Mouse (Mus musculus) embryonic facial prominence, embryonic 15.5 days (tissue): ENCODE measurements around the gene Gm525. TPM values are rescaled to one million over a fixed set of nuclear protein-coding genes. Genes with fewer than 3 reads are reported as not detected.

Experiments used
- ATAC-seq: fragments of 200-750 bp; cut with Nextera tagmentation; 2 replicates; pipeline ENCODE4 v1.8.0; 2017; ENCODE audit warnings: low read depth, moderate TSS enrichment; ENCODE audit not compliant: insufficient number of reproducible peaks, low FRiP score, low TSS enrichment
- H3K27ac ChIP-seq: fragments of 300-500 bp; sonication (generic); replicated peaks from 2 replicates; pipeline ENCODE4 v1.5.1; 2015; ENCODE audit warnings: mild to moderate bottlenecking, inconsistent platforms
- H3K27me3 ChIP-seq: fragments of 300-500 bp; sonication (generic); 2 replicates; pipeline ENCODE4 v1.6.1; 2015; ENCODE audit warnings: inconsistent platforms
- H3K36me3 ChIP-seq: fragments of 300-500 bp; sonication (generic); 2 replicates; pipeline ENCODE4 v1.6.1; 2015; ENCODE audit warnings: mild to moderate bottlenecking, inconsistent platforms
- H3K4me1 ChIP-seq: fragments of 300-500 bp; sonication (generic); 2 replicates; pipeline ENCODE4 v1.6.1; 2015; ENCODE audit warnings: inconsistent platforms
- H3K4me2 ChIP-seq: fragments of 300-500 bp; sonication (generic); replicated peaks from 2 replicates; pipeline ENCODE4 v1.6.1; 2015; ENCODE audit warnings: mild to moderate bottlenecking, inconsistent platforms
- H3K4me3 ChIP-seq: fragments of 300-500 bp; sonication (generic); replicated peaks from 2 replicates; pipeline ENCODE4 v1.5.1; 2015; ENCODE audit warnings: mild to moderate bottlenecking, inconsistent platforms
- H3K9ac ChIP-seq: fragments of 300-500 bp; sonication (generic); 2 replicates; pipeline ENCODE4 v1.6.1; 2015; ENCODE audit warnings: inconsistent platforms
- H3K9me3 ChIP-seq: fragments of 300-500 bp; sonication (generic); replicated peaks from 2 replicates; pipeline ENCODE4 v1.6.1; 2016; ENCODE audit warnings: inconsistent platforms
- WGBS: fragments of 180-500 bp; shearing (Covaris S2); methylation state at CpG from one replicate; pipeline ENCODE4 v1.1.7; 2015; 5-methylcytosine and 5-hydroxymethylcytosine counted together
- polyA plus RNA-seq: library from polyadenylated mRNA; unstranded; fragments of >200 nt; fragmentation: Nextera tagmentation; extraction: Ambion mirVana; gene quantifications from 2 replicates; pipeline ENCODE4 v1.2.1, GENCODE M21; 2015

Gm525 gene
- 2.0 and 2.6 TPM in 2 replicates for polyA plus RNA-seq

DNA sequence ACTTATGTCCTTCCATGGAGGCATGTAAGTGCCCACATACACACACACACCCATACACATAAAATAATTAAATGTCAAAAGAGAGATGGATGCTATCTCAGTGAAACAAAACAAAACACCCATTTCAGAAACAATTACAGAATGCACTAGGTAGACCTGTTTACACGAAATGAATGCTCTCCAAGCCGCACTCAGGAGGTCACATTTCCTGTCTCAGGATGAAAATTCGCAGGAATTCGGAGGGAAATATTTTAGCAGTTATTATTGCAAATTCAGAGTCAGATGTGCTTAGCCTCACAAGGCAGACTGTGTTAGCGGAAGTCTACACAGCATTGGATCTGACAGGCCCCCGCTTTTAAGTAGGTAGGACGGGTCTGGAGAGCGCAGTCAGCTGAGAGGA is at the start of gene Gm525:
Gm525 (plus strand) TSS at position 301 of the 400 bp plus-strand sequence.
- no peaks in the 10 kb centered on the region for H3K36me3 ChIP-seq
- no peak for ATAC-seq
- H3K9me3 ChIP-seq: no peaks in the 10 kb centered on the region
- H3K4me2 ChIP-seq: no peak within 1 kb of the TSS
- H3K27me3 ChIP-seq: no peaks in the 10 kb centered on the region
- H3K9ac ChIP-seq: no peak within 1 kb of the TSS
- H3K4me1 ChIP-seq: no peaks in the 10 kb centered on the region
- no peak within 1 kb of the TSS for H3K27ac ChIP-seq
- 70% methylated on average over 8 of the region's 8 CpGs for WGBS
- no peak within 1 kb of the TSS for H3K4me3 ChIP-seq

DNA sequence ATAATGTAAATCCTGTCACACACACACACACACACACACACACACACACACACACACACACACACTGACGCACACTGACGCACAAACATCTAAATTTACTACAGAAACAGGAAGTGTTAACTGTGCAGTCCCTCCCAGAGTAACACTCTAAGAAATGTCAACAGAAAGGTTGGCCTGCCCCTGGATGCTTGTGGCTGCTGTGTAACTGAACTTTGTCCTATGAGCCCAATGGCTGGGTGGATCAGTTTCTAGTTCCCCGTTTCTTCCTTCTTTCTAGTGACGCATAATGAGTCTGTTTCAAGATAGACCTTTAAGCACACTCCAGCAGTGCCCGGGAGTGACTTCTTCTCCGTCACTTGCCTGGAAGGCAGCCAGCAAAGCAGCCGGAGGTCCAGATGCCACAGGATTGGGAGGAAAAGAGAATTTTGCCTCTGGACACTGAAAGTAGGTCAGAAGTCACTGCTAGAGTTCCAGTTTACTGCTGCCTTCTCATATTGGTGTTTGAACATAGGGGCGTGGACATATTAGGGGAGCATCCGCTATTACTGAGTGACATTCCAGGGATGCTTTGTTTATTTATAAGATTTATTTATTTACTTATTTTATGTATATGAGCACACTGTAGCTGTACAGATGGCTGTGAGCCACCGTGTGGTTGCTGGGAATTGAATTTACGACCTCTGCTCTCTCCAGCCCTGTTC is 49.3 kb upstream of the Gm525 start:
- no peak overlapping the region for H3K4me2 ChIP-seq
- no peak overlapping the region for H3K9ac ChIP-seq
- no peak for ATAC-seq
- H3K27me3 ChIP-seq: no peaks in the 10 kb centered on the region
- H3K4me1 ChIP-seq: peaks cover 18% of the 10 kb centered on the region; the same call in 1 of the 2 replicates
- no peaks in the 10 kb centered on the region for H3K36me3 ChIP-seq
- no peaks in the 10 kb centered on the region for H3K9me3 ChIP-seq
- no peak overlapping the region for H3K4me3 ChIP-seq
- 35% methylated on average over 11 of the region's 11 CpGs for whole genome bisulfite sequencing
- 0 out of 2 replicates have a peak overlapping the region, but pooled peaks have one; percentile 8 for H3K27ac ChIP-seq

DNA sequence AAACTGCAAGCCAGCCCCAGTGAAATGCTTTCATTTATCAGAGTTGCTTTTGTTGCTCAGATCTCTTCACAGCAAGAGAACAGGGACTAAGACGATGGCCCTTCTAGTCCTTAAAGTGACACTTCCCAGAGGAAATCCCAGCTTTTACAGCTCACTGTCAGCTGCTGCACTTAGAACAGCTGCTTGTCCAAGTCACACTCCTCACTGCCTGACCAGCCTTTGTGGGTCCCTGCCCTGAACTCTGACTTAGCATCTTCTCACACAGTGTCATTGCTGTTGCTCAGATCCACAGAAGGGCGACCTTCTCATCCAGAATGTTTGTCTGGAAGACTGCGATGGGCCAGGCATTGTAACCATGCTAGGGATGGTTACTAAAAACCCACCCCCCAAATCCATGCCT is 48.0 kb upstream of the Gm525 start:
- ATAC-seq: no peak
- Histone ChIP-seq H3K27ac (no peak overlapping the region), H3K27me3 (no peaks in the 10 kb centered on the region), H3K4me1 (peaks cover 18% of the 10 kb centered on the region; the same call in 1 of the 2 replicates), H3K9ac (no peak overlapping the region), H3K4me3 (no peak overlapping the region), H3K4me2 (no peak overlapping the region), H3K9me3 (no peaks in the 10 kb centered on the region), H3K36me3 (no peaks in the 10 kb centered on the region)
- 72% methylated on average over 3 of the region's 3 CpGs for WGBS

DNA sequence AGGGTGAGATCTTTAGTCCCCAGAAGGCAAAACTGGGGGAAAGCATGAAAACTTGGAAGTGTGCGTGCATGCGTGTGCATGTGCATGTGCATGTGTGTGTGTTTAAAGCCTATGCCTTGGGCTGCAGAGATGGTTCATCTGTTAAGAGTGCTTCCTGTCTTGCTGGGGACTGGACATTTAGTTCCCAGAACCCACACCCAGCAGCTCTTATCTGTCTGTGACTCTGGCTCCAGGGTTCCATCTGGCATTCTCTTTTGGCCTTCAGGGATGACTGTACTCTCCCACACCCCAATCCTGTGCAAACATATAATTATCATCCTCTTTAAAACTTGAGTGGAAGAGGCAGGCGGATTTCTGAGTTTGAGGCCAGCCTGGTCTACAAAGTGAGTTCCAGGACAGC is 47.5 kb upstream of the Gm525 start:
- Histone ChIP-seq H3K27me3 (no peaks in the 10 kb centered on the region), H3K36me3 (no peaks in the 10 kb centered on the region), H3K9me3 (no peaks in the 10 kb centered on the region), H3K9ac (no peak overlapping the region), H3K4me3 (no peak overlapping the region), H3K4me2 (no peak overlapping the region), H3K4me1 (peaks cover 18% of the 10 kb centered on the region; the same call in 1 of the 2 replicates), H3K27ac (no peak overlapping the region)
- 89% methylated on average over 3 of the region's 3 CpGs for WGBS
- no peak for ATAC-seq

DNA sequence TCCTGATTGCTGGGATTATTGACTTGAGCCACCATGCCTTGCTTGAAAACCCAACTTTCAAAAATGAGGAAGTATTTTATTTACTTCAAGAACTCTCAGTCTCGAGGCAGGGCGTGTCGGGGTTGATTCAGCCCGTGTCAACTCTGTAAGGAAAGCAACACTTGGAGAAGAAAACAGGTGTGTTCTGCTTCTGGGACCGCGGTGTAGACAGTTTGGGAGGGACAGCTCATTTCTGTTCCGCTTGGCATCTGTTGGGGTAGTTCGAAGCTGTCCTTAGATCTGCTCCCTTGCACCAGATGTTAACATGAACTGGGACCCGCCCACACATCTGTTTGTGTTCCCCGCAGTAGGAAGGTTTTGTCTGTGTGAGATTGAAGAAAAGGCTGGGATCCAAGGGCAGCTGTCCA is 45.7 kb upstream of the Gm525 start:
- no peak overlapping the region for H3K27ac ChIP-seq
- no peaks in the 10 kb centered on the region for H3K9me3 ChIP-seq
- H3K4me1 ChIP-seq: peaks cover 18% of the 10 kb centered on the region; the same call in 1 of the 2 replicates
- no peak overlapping the region for H3K4me2 ChIP-seq
- H3K36me3 ChIP-seq: no peaks in the 10 kb centered on the region
- ATAC-seq: no peak
- H3K9ac ChIP-seq: no peak overlapping the region
- H3K27me3 ChIP-seq: no peaks in the 10 kb centered on the region
- WGBS: 47% methylated on average over 10 of the region's 10 CpGs
- H3K4me3 ChIP-seq: no peak overlapping the region

DNA sequence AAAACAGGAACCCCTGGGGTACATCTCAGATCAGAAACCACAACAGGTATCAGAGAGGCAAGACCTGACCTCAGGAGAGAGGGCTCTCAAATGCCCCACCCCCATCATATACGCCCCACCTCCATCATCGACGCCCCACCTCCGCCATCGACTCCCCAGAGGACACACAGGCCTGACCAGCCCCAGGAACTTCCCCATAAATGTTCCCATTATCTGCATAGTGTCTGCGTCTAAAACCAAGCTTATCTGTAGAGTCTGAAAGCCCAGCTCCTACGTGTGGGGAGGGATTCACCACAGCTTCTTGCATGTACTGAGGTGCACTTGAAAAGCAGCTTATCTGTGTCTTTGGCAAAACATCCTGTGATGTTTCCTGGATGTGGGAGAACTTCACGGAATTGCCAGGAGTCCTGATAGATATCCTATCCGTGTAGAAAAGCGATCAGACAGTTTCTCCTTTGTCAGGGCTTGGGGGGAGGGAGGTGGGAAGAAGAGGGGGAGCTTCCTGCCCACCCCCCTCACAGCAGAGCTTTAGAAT is 44.7 kb upstream of the Gm525 start:
- Histone ChIP-seq H3K4me1 (peaks cover 17% of the 10 kb centered on the region; the same call in 1 of the 2 replicates), H3K9me3 (no peaks in the 10 kb centered on the region), H3K4me2 (no peak overlapping the region), H3K27me3 (no peaks in the 10 kb centered on the region), H3K9ac (no peak overlapping the region), H3K36me3 (no peaks in the 10 kb centered on the region), H3K4me3 (no peak overlapping the region), H3K27ac (no peak overlapping the region)
- no peak for ATAC-seq
- WGBS: 54% methylated on average over 10 of the region's 10 CpGs

DNA sequence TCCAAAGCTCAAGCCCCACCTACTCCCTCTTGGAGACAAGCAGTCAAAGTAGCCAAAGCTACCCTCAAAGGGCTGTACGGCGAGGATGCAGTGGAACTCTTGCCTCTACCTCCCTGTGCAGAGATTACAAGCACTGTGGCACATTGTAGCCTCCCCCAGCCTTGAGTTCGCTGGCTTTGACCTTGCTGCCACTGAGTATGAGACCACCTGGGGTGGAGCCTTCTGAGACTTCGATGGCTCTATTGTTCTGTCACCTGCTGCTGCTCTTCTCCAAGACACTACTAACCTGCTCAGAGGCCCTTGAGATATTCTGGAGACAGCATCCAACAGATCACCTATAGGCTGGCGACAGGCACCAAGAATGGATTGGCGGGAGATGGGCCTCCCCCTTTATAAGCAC is 43.1 kb upstream of the Gm525 start:
- WGBS: 78% methylated on average over 6 of the region's 6 CpGs
- no peaks in the 10 kb centered on the region for H3K36me3 ChIP-seq
- no peaks in the 10 kb centered on the region for H3K27me3 ChIP-seq
- 0 out of 2 replicates have a peak, but pooled peaks cover 8% of the 10 kb centered on the region for H3K4me1 ChIP-seq
- no peak overlapping the region for H3K4me2 ChIP-seq
- H3K9me3 ChIP-seq: no peaks in the 10 kb centered on the region
- H3K4me3 ChIP-seq: no peak overlapping the region
- no peak overlapping the region for H3K9ac ChIP-seq
- no peak for ATAC-seq
- H3K27ac ChIP-seq: no peak overlapping the region

DNA sequence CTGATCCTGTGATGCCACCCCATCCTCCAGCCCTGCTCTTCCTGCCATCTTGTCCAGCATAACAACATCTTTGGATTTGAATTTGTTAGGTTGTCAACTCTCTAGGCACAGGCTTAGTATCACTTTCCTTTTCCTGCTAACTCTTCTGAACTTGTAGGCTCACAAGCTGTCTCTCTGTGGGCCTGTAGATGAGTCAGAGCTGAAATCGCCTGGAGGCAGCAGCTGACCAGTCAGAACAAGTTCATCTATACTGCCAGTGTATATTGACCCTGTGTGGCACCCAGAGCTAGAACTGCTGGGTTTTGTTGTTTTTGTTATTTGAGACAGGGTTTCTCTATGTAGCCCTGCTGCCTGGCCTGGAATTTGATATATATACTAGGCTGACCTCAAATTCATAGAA is 42.5 kb upstream of the Gm525 start:
- H3K4me2 ChIP-seq: no peak overlapping the region
- H3K27me3 ChIP-seq: no peaks in the 10 kb centered on the region
- WGBS: 56% methylated on average over 1 of the region's 1 CpGs
- no peak overlapping the region for H3K9ac ChIP-seq
- no peak overlapping the region for H3K4me3 ChIP-seq
- no peaks in the 10 kb centered on the region for H3K9me3 ChIP-seq
- H3K27ac ChIP-seq: no peak overlapping the region
- ATAC-seq: no peak; the same call in 1 of the 2 replicates
- H3K4me1 ChIP-seq: 0 out of 2 replicates have a peak, but pooled peaks cover 8% of the 10 kb centered on the region
- H3K36me3 ChIP-seq: no peaks in the 10 kb centered on the region

DNA sequence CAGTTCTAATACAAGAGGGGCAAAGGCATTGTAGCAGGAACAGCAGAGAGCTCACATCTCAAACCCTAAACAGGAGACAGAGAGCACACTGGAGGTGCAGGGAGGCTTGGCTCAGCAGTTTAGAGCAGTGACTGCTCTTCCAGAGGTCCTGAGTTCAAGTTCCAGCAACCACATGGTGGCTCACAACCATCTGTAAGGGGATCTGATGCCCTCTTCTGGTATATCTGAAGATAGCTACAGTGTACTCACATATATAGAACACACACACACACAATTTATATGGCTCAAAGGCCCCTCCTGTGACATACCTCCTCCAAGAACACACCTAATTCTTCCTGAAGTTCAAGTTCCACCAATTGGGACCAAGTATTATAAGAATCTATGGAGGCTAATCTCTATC is 39.0 kb upstream of the Gm525 start:
- H3K36me3 ChIP-seq: peaks cover 16% of the 10 kb centered on the region; the same call in 1 of the 2 replicates
- H3K27me3 ChIP-seq: no peaks in the 10 kb centered on the region
- H3K27ac ChIP-seq: no peak overlapping the region
- H3K9ac ChIP-seq: no peak overlapping the region
- no peak overlapping the region for H3K4me3 ChIP-seq
- H3K4me2 ChIP-seq: no peak overlapping the region
- no peaks in the 10 kb centered on the region for H3K4me1 ChIP-seq
- H3K9me3 ChIP-seq: no peaks in the 10 kb centered on the region
- no peak for ATAC-seq

DNA sequence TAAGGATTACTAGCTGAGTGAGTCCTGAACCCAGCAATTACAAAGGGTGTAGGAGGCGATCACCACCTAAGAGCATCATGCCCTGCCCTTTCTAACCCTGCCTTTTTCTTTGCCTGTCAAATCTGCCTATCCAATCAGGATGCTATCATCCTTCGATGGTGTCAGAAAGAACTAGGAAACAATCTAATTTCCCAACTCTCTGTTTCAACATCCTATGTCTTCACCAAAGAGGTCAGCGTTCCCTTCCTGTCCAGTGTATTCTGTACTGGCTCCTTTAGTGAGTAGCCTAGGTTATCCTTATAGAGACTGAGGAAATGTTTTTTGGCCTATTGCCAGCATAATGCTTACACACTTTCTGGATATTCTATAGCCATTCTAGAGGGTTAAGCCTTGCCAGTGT is 38.1 kb upstream of the Gm525 start:
- no peak overlapping the region for H3K4me3 ChIP-seq
- no peak overlapping the region for H3K27ac ChIP-seq
- no peaks in the 10 kb centered on the region for H3K4me1 ChIP-seq
- H3K36me3 ChIP-seq: peaks cover 25% of the 10 kb centered on the region
- H3K27me3 ChIP-seq: no peaks in the 10 kb centered on the region
- H3K9me3 ChIP-seq: no peaks in the 10 kb centered on the region
- H3K9ac ChIP-seq: no peak overlapping the region
- no peak overlapping the region for H3K4me2 ChIP-seq
- no peak for ATAC-seq
- WGBS: 81% methylated on average over 3 of the region's 3 CpGs

DNA sequence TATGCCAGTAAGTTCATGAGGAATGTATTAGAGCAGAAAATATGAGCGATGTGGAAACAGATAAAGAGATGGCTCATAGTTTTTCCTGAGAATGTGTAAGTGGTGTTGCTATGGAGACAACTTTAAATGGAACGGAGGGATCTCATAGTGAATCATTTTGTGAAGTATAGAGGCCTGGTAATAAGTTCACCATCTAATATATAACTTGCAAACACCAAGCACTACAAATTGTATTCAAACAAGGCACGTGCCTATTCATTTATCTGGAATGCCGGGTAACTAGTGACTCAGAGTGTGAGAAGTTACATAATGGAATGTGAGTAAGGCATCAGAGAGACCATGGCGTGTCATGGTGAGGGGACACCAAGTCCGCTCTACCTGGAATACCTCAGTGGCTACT is 35.1 kb upstream of the Gm525 start:
- peaks cover 48% of the 10 kb centered on the region for H3K36me3 ChIP-seq
- WGBS: 85% methylated on average over 6 of the region's 6 CpGs

DNA sequence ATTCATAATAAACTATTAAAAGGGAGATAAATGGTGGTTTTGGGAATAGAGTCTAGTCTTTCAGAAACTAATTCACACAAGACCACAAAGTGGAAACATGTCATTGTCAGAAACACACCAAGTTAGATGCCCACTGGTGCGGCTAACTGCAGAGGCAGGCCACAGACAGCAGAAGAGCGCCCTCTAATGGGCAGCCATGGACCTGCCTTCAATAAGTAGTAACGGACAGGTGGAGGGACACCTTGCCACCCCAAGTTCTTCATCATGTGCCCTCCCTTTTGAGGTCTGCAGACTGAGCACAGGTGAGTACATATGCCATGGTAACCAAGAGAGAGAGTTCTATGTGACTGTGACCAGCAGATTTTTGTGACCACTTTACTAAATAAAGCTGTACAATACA is 34.3 kb upstream of the Gm525 start:
- WGBS: 40% methylated on average over 3 of the region's 3 CpGs
- no peaks in the 10 kb centered on the region for H3K9me3 ChIP-seq
- no peak for ATAC-seq
- no peak overlapping the region for H3K4me2 ChIP-seq
- peaks cover 53% of the 10 kb centered on the region for H3K36me3 ChIP-seq
- no peaks in the 10 kb centered on the region for H3K4me1 ChIP-seq
- H3K9ac ChIP-seq: no peak overlapping the region
- no peak overlapping the region for H3K27ac ChIP-seq
- H3K4me3 ChIP-seq: no peak overlapping the region
- no peaks in the 10 kb centered on the region for H3K27me3 ChIP-seq

More for the DNA sequence above, 35.1 kb upstream of the Gm525 start:
- no peak overlapping the region for H3K27ac ChIP-seq
- H3K4me3 ChIP-seq: no peak overlapping the region
- ATAC-seq: no peak
- no peaks in the 10 kb centered on the region for H3K4me1 ChIP-seq
- no peaks in the 10 kb centered on the region for H3K9me3 ChIP-seq
- H3K27me3 ChIP-seq: no peaks in the 10 kb centered on the region
- no peak overlapping the region for H3K4me2 ChIP-seq
- H3K9ac ChIP-seq: no peak overlapping the region
